Mouse (Mus musculus): ENCODE data around the gene Lin54. TPM values are rescaled to one million over a fixed set of nuclear protein-coding genes. Genes with fewer than 3 reads are reported as not detected.

The Lin54 gene
- 35.6 and 40.6 TPM in 2 replicates for total RNA-seq (2023)

GRCm38 (mm10) chr5:100500458-100500961 is at the start of gene Lin54:
Lin54 (minus strand) TSS chr5:100500639.

GRCm38 (mm10) chr5:100518049-100519026 is 17.9 kb upstream of the Lin54 start, which contains the start of gene Cops4:
Cops4 (plus strand) TSS chr5:100518309.

GRCm38 (mm10) chr5:100415761-100416590 is 84.5 kb downstream of the Lin54 start, which contains the start of gene Sec31a:
Sec31a (minus strand) TSS chr5:100416234.

Other genes starting within 250 kb of the Lin54 start
- gene Sec31a, start 84.4 kb downstream of the Lin54 start, total RNA-seq (2023) = 61.4 and 64.9 TPM in 2 replicates
- 37.1 and 44.3 TPM in 2 replicates for gene Cops4, start 17.7 kb upstream of the Lin54 start, total RNA-seq (2023)
- gene Plac8, start 71.6 kb upstream of the Lin54 start, total RNA-seq (2023) = 422 and 486 TPM in 2 replicates
- gene Coq2, start 174.5 kb upstream of the Lin54 start, total RNA-seq (2023) = 8.0 and 10.3 TPM in 2 replicates
- 13.7 and 15.2 TPM in 2 replicates for gene Hpse, start 219.1 kb upstream of the Lin54 start, total RNA-seq (2023)

Data from neutrophil, adult 65 days (primary cell).